Mouse (Mus musculus) CH12.LX (cell line): Measurements from ENCODE around the gene Abat.

Experiments used
- CHD1 ChIP-seq: IDR thresholded peaks from 2 replicates; pipeline ENCODE4 v1.6.1; 2012; ENCODE audit warnings: low read depth, low read length, improper control_type of control experiment, inconsistent platforms
- CTCF ChIP-seq, 2 experiments: IDR thresholded peaks in 1 of 2; conservative IDR thresholded peaks in 1 of 2; 2 replicates each; pipeline ENCODE4 v1.5.1; 2011 to 2012; ENCODE audit warnings: low read depth in 2 of 2, low read length in 2 of 2, improper control_type of control experiment in 1 of 2, inconsistent platforms in 1 of 2, mild to moderate bottlenecking in 1 of 2, moderate library complexity in 1 of 2
- EP300 ChIP-seq: IDR thresholded peaks from 2 replicates; pipeline ENCODE4 v1.6.1; 2011; ENCODE audit warnings: low read length, improper control_type of control experiment
- JUN ChIP-seq: IDR thresholded peaks from 2 replicates; pipeline ENCODE4 v1.6.1; 2011; ENCODE audit warnings: low read depth, mild to moderate bottlenecking, low read length, improper control_type of control experiment, moderate library complexity; ENCODE audit not compliant: insufficient read depth
- JUND ChIP-seq: conservative IDR thresholded peaks from 2 replicates; pipeline ENCODE4 v1.6.1; 2011; ENCODE audit warnings: low read depth, low read length, improper control_type of control experiment
- MAX ChIP-seq: IDR thresholded peaks from 2 replicates; pipeline ENCODE4 v1.6.1; 2011; ENCODE audit warnings: low read length, improper control_type of control experiment
- POLR2A ChIP-seq: IDR thresholded peaks from 2 replicates; pipeline ENCODE4 v1.6.1; 2011; ENCODE audit warnings: low read depth, mild to moderate bottlenecking, improper control_type of control experiment, low read length
- POLR2AphosphoS2 ChIP-seq: IDR thresholded peaks from 2 replicates; pipeline ENCODE4 v1.6.1; 2011; ENCODE audit warnings: low read depth, low read length, improper control_type of control experiment
- RAD21 ChIP-seq: IDR thresholded peaks from 2 replicates; pipeline ENCODE4 v1.6.1; 2011; ENCODE audit warnings: low read depth, mild to moderate bottlenecking, low read length, improper control_type of control experiment, moderate library complexity
- RCOR1 ChIP-seq: conservative IDR thresholded peaks from 2 replicates; pipeline ENCODE4 v1.6.1; 2012; ENCODE audit warnings: low read depth, mild to moderate bottlenecking, inconsistent platforms, low read length, improper control_type of control experiment
- UBTF ChIP-seq: IDR thresholded peaks from 2 replicates; pipeline ENCODE4 v1.6.1; 2012; ENCODE audit warnings: low read depth, mild to moderate bottlenecking, inconsistent platforms, low read length, improper control_type of control experiment, moderate library complexity
- ZC3H11A ChIP-seq: IDR thresholded peaks from 2 replicates; pipeline ENCODE4 v1.6.1; 2012; ENCODE audit warnings: low read depth, mild to moderate bottlenecking, inconsistent platforms, low read length, improper control_type of control experiment
- ZNF384 ChIP-seq: IDR thresholded peaks from 2 replicates; pipeline ENCODE4 v1.6.1; 2012; ENCODE audit warnings: low read depth, low read length, improper control_type of control experiment, inconsistent platforms

GRCm38 (mm10) chr16:8565539-8565938 is 52.3 kb downstream of the Abat start:
- TF ChIP-seq ZNF384 (no peak), POLR2A (no peak), RAD21 (no peak), MAX (no peak), CTCF (conservative IDR thresholded peaks at IDR 0.05 in 1 of 2, IDR thresholded peaks at IDR 0.05 in 1 of 2; ENCODE audit: low read depth in 2 of 2, low read length in 2 of 2) (no peak), UBTF (no peak), CHD1 (no peak), JUND (no peak), EP300 (no peak), JUN (no peak), RCOR1 (no peak), POLR2AphosphoS2 (no peak), ZC3H11A (no peak)
